Mouse (Mus musculus): ENCODE results near the gene Olfr612.
"Not testable (repeated sequence)": the region's sequence is repeated elsewhere in the genome, so short reads cannot be mapped to it uniquely, and the experiment has no call there.

Gene Olfr612

DNA sequence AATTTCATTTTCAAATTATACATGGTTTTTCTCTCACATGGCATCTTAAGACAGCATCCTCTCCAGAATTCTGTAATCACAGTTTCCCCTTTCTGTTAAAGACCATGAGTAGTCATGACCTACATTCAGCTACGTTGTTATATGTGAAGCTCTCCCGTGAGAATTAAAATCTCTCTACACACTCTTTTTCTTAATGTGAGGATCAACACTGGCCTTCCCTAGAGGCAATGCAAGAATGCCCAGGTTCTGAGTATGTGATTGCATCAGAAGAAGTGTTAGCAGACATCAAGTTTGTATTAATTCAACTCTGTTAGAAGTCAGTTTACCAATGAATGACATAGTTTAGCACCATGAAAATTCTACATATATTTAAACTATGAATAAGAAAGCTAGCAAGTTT is at the start of gene Olfr612:
Olfr612 (minus strand) TSS at position 101 of the 400 bp plus-strand sequence.
- not testable (repeated sequence) for DNase-seq (ENCODE audit: extremely low read depth, insufficient read length, low spot score)

DNA sequence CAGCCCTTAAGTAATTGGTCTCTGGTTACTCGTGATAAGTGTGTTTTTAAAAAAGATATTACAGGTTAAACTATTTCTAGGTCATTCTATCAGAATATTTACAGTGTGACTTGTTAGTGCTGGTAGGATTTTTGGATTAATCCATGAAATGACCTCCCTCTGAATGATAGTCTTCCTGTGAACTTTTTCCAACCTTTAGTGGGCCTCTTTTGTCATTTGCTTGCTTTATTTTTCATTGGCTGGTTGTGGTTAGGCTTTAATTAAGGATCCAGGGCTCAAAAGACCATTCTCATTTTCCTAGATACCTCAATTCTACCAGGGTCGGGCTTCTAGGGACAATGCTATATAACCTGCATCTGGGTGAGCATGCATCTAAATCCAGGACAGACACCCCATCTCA is 47.3 kb upstream of the Olfr612 start, which contains the start of gene Olfr618:
Olfr618 (plus strand) TSS at position 301 of the 400 bp plus-strand sequence.
- DNase-seq (ENCODE audit: extremely low read depth, insufficient read length, low spot score) = no peak

DNA sequence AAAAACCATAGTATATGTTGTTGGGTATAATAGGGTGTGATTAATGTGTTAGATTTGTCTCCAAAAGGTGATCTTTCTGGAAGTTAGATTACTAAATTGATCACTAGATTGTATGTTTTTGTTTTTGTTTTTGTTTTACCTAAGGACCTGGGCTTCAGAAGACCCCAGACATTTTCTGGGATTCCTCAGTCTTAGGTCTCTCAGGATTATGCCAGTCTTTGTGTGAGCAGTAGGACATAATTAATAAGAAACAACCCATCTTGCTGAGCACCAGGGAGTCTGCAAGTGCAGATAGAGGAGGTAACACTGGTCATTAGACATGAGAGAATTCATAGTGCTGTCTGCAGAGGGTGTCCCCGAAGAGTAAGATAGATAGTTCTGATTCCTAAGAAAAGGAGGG is 30.2 kb upstream of the Olfr612 start, which contains the start of gene Olfr617:
Olfr617 (plus strand) TSS at position 301 of the 400 bp plus-strand sequence.
- no peak for DNase-seq (ENCODE audit: extremely low read depth, insufficient read length, low spot score)

DNA sequence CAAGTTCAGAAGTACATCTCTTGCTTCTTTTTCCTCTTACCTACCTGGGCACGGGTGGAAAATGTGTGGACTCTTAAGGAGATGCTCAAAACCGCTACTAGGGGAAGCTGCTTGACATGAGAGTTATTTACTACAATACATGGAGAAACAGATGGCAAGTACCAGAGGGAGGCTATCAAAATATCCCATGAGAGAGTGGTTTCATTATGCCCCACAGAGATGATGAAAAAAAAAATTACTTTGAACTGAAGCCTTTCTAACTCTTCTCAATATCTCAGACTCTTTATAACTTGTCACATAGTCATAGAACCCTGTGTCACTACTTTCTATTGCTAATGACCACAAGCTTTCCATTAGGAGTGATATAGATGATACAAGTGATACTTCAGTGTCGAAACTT is 26.5 kb upstream of the Olfr612 start, which contains the start of gene Olfr616:
Olfr616 (minus strand) TSS at position 101 of the 400 bp plus-strand sequence.
- no peak for DNase-seq (ENCODE audit: extremely low read depth, insufficient read length, low spot score)

DNA sequence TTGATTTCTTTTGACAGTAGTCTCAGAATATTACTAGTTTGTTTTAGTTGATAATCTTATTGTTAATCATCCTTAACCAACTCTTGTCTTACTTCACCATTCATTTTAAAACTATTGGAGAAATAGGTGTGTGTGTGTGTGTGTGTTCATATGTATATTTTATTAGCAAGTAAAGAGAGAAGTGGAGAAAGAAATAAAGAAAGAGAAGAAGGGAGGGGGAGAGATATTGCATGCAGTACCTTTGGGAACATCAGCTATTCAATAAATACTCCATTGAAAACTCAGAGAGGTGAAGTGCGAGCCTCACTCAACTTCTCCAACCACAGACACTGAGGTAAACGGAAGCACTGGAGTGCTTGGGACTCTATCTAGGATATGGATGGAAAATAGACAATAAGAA is 13.3 kb upstream of the Olfr612 start, which contains the start of gene Olfr615:
Olfr615 (plus strand) TSS at position 301 of the 400 bp plus-strand sequence.
- DNase-seq (ENCODE audit: extremely low read depth, insufficient read length, low spot score) = no peak

DNA sequence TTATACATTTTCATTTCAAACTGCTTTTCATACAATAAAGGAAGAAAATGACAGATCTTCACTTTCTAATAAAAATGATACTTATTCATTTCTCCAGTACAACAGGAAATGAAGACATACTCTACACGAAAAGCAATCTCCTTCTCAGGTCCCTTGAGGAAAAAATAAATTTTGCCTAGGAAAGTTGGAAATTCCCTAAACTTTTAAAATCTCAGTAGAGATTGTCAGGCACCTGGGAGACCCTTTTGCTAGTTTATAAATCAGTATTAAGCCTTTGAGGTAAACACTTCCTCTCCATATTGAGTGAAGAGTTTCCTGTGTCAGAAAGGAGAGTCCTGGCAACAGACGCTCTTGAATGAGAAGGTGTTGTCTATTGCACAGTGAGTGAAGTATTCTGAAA is 5.3 kb upstream of the Olfr612 start, which contains the start of gene Olfr613:
Olfr613 (plus strand) TSS at position 301 of the 400 bp plus-strand sequence.
- no peak for DNase-seq (ENCODE audit: extremely low read depth, insufficient read length, low spot score)

DNA sequence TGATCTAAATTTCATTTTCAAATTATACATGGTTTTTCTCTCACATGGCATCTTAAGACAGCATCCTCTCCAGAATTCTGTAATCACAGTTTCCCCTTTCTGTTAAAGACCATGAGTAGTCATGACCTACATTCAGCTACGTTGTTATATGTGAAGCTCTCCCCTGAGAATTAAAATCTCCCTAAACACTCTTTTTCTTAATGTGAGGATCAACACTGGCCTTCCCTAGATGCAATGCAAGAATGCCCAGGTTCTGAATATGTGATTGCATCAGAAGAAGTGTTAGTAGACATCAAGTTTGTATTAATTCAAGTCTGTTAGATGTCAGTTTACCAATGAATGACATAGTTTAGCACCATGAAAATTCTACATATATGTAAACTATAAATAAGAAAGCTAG is 21.8 kb downstream of the Olfr612 start, which contains the start of gene Olfr611:
Olfr611 (minus strand) TSS at position 101 of the 400 bp plus-strand sequence.
- not testable (repeated sequence) for DNase-seq (ENCODE audit: extremely low read depth, insufficient read length, low spot score)

DNA sequence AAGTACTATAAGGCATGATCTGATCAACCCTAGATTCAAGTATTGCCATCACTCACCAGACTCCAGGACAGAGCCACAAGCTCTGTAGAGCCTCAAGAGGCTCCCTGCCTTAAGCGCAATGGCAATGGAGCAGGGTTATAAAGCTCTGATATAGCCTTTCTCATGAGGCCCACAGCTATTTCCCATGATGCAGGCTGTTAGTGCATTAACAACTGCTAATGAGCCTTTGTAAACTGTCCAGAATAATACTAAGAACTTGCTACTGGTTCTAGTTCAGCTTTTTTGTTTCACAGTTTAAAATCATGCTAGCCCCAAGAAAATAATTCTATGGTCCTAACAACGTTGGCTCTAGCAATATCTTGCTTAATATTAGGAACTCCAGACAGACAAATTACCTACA is 30.5 kb downstream of the Olfr612 start, which contains the start of gene Olfr610:
Olfr610 (minus strand) TSS at position 101 of the 400 bp plus-strand sequence.
- DNase-seq (ENCODE audit: extremely low read depth, insufficient read length, low spot score) = no peak

DNA sequence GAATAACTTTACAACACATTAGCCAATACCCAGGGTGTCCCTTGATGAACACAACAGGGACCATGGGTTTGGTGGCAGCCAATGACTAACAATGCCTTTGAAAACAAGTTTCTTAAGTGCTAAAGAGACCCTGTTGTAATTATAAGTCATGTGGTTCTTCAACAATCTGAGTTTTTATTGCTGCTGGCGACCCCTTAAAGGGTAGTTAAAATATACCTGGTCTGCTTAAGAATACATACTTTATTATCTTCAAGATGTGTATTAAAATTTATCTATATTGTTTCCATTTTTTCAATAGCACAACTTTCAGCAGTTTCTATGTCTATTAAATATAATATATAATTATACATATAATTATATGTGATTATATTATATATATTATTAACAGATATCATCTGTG is 44.6 kb downstream of the Olfr612 start, which contains the start of gene Olfr609:
Olfr609 (minus strand) TSS at position 101 of the 400 bp plus-strand sequence.
- DNase-seq (ENCODE audit: extremely low read depth, insufficient read length, low spot score) = no peak

Measured in 3134 (cell line).